Mouse (Mus musculus) cerebellum, adult 2 months (tissue): Measurements from ENCODE around the gene C1qtnf4.

ENCODE experiments used
- CTCF ChIP-seq: fragments of 200-500 bp; IDR thresholded peaks from 2 replicates; pipeline ENCODE4 v1.5.1; 2011; ENCODE audit warnings: low read depth, mild to moderate bottlenecking, control low read depth, low read length, moderate library complexity, borderline replicate concordance; ENCODE audit not compliant: insufficient read depth
- POLR2A ChIP-seq: fragments of 200-500 bp; IDR thresholded peaks from 2 replicates; pipeline ENCODE4 v1.6.1; 2011; ENCODE audit warnings: low read length, control low read depth, borderline replicate concordance; ENCODE audit not compliant: insufficient read depth

DNA sequence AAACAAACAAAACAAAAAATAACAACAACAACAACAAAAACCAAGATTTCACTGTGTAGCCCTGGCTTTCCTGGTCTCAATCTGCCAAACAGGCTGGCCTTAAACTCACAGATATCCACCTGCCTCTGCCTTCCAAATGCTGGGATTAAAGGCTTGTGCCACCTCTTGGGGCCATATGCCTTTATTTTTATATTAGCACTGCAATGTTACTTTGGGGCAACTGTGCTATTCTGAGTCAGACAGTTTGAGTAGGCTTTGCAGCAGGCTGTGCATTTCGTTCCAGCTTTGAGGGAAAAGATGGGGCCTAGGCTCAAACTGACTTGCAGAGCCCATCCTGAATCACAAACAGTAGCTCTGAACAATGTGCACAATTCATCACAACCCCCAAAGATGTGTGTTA lies 42.0 kb upstream of the C1qtnf4 start:
- no peak for TF ChIP-seq CTCF
- TF ChIP-seq POLR2A = no peak
